Mouse (Mus musculus): ENCODE results near the gene Exph5. TPM values are rescaled to one million over a fixed set of nuclear protein-coding genes. Genes with fewer than 3 reads are reported as not detected.

Exph5 gene
- polyA plus RNA-seq, 1 experiment from 2014 or later: 0.31 TPM

GRCm38 (mm10) chr9:53272207-53272606, 29.3 kb upstream of the Exph5 start:
- H3K27ac ChIP-seq (ENCODE audit: poor library complexity, severe bottlenecking): no peak overlapping the region
- no peaks in the 10 kb centered on the region for H3K36me3 ChIP-seq
- WGBS: 60% methylated on average over 5 of the region's 5 CpGs
- H3K4me1 ChIP-seq (replicated peaks): peaks cover 6% of the 10 kb centered on the region; the same call in 1 of the 2 replicates
- H3K4me2 ChIP-seq: no peak overlapping the region
- H3K9ac ChIP-seq: no peak overlapping the region
- H3K9me3 ChIP-seq (replicated peaks): no peaks in the 10 kb centered on the region
- ATAC-seq (ENCODE audit: insufficient number of reproducible peaks, low FRiP score): no peak
- no peaks in the 10 kb centered on the region for H3K27me3 ChIP-seq (replicated peaks)
- no peak overlapping the region for H3K4me3 ChIP-seq

GRCm38 (mm10) chr9:53272714-53273113, 28.8 kb upstream of the Exph5 start:
- no peak for ATAC-seq (ENCODE audit: insufficient number of reproducible peaks, low FRiP score)
- no peak overlapping the region for H3K9ac ChIP-seq
- peaks cover 6% of the 10 kb centered on the region; the same call in 1 of the 2 replicates for H3K4me1 ChIP-seq (replicated peaks)
- no peak overlapping the region for H3K4me2 ChIP-seq
- no peaks in the 10 kb centered on the region for H3K27me3 ChIP-seq (replicated peaks)
- no peaks in the 10 kb centered on the region for H3K36me3 ChIP-seq
- 83% methylated on average over 4 of the region's 4 CpGs for WGBS
- no peak overlapping the region for H3K27ac ChIP-seq (ENCODE audit: poor library complexity, severe bottlenecking)
- no peak overlapping the region for H3K4me3 ChIP-seq
- H3K9me3 ChIP-seq (replicated peaks): no peaks in the 10 kb centered on the region

GRCm38 (mm10) chr9:53276381-53276780, 25.1 kb upstream of the Exph5 start:
- no peak for ATAC-seq (ENCODE audit: insufficient number of reproducible peaks, low FRiP score)
- Histone ChIP-seq H3K9me3 (replicated peaks) (no peaks in the 10 kb centered on the region), H3K4me2 (no peak overlapping the region), H3K4me1 (replicated peaks) (no peaks in the 10 kb centered on the region), H3K36me3 (no peaks in the 10 kb centered on the region), H3K27me3 (replicated peaks) (no peaks in the 10 kb centered on the region), H3K9ac (no peak overlapping the region), H3K4me3 (no peak overlapping the region), H3K27ac (ENCODE audit: poor library complexity, severe bottlenecking) (no peak overlapping the region)
- WGBS: 77% methylated on average over 1 of the region's 1 CpGs

GRCm38 (mm10) chr9:53278997-53279396, 22.5 kb upstream of the Exph5 start:
- H3K9me3 ChIP-seq (replicated peaks): no peaks in the 10 kb centered on the region
- H3K4me2 ChIP-seq: no peak overlapping the region
- H3K4me3 ChIP-seq: no peak overlapping the region
- no peaks in the 10 kb centered on the region for H3K4me1 ChIP-seq (replicated peaks)
- H3K36me3 ChIP-seq: no peaks in the 10 kb centered on the region
- no peak overlapping the region for H3K9ac ChIP-seq
- no peak overlapping the region for H3K27ac ChIP-seq (ENCODE audit: poor library complexity, severe bottlenecking)
- H3K27me3 ChIP-seq (replicated peaks): no peaks in the 10 kb centered on the region
- ATAC-seq (ENCODE audit: insufficient number of reproducible peaks, low FRiP score): no peak
- 90% methylated on average over 2 of the region's 2 CpGs for WGBS

- H3K36me3 ChIP-seq: no peaks in the 10 kb centered on the region
- H3K9me3 ChIP-seq (replicated peaks): no peaks in the 10 kb centered on the region
- WGBS: 74% methylated on average over 6 of the region's 6 CpGs
- H3K27ac ChIP-seq (ENCODE audit: poor library complexity, severe bottlenecking): no peak overlapping the region
- H3K9ac ChIP-seq: no peak overlapping the region
- H3K27me3 ChIP-seq (replicated peaks): no peaks in the 10 kb centered on the region
- H3K4me2 ChIP-seq: no peak overlapping the region
- no peak overlapping the region for H3K4me3 ChIP-seq
- no peak for ATAC-seq (ENCODE audit: insufficient number of reproducible peaks, low FRiP score)
- no peaks in the 10 kb centered on the region for H3K4me1 ChIP-seq (replicated peaks)
These were observed 14.7 kb upstream of the Exph5 start for GRCm38 (mm10) chr9:53286793-53287192.

- H3K9me3 ChIP-seq (replicated peaks): no peaks in the 10 kb centered on the region
- no peak overlapping the region for H3K4me3 ChIP-seq
- H3K27ac ChIP-seq (ENCODE audit: poor library complexity, severe bottlenecking): no peak overlapping the region
- no peaks in the 10 kb centered on the region for H3K36me3 ChIP-seq
- H3K4me2 ChIP-seq: no peak overlapping the region
- H3K27me3 ChIP-seq (replicated peaks): no peaks in the 10 kb centered on the region
- H3K9ac ChIP-seq: no peak overlapping the region
- whole genome bisulfite sequencing: 73% methylated on average over 3 of the region's 3 CpGs
- no peaks in the 10 kb centered on the region for H3K4me1 ChIP-seq (replicated peaks)
- ATAC-seq (ENCODE audit: insufficient number of reproducible peaks, low FRiP score): no peak
These were observed 11.5 kb upstream of the Exph5 start for GRCm38 (mm10) chr9:53290006-53290405.

- H3K27ac ChIP-seq (ENCODE audit: poor library complexity, severe bottlenecking): no peak overlapping the region
- no peak overlapping the region for H3K4me3 ChIP-seq
- no peaks in the 10 kb centered on the region for H3K36me3 ChIP-seq
- H3K9ac ChIP-seq: no peak overlapping the region
- no peak overlapping the region for H3K4me2 ChIP-seq
- ATAC-seq (ENCODE audit: insufficient number of reproducible peaks, low FRiP score): no peak
- no peaks in the 10 kb centered on the region for H3K4me1 ChIP-seq (replicated peaks)
- H3K9me3 ChIP-seq (replicated peaks): no peaks in the 10 kb centered on the region
- H3K27me3 ChIP-seq (replicated peaks): no peaks in the 10 kb centered on the region
These were observed 8.6 kb upstream of the Exph5 start for GRCm38 (mm10) chr9:53292833-53293232.

GRCm38 (mm10) chr9:53301801-53302311, 386 bp downstream of the Exph5 start:
- 5% methylated on average over 19 of the region's 19 CpGs for WGBS

GRCm38 (mm10) chr9:53302415-53302814, 945 bp downstream of the Exph5 start:
- Histone ChIP-seq H3K27me3 (replicated peaks) (peaks cover 18% of the 10 kb centered on the region), H3K36me3 (no peaks in the 10 kb centered on the region), H3K9me3 (replicated peaks) (no peaks in the 10 kb centered on the region), H3K4me3 (no peak overlapping the region), H3K4me2 (peak overlapping the region; percentile 78; the same call in 1 of the 2 replicates), H3K4me1 (replicated peaks) (peaks cover 6% of the 10 kb centered on the region; the same call in 1 of the 2 replicates), H3K27ac (ENCODE audit: poor library complexity, severe bottlenecking) (no peak overlapping the region), H3K9ac (no peak overlapping the region)
- 61% methylated on average over 5 of the region's 5 CpGs for WGBS
- ATAC-seq (ENCODE audit: insufficient number of reproducible peaks, low FRiP score): no peak

More at GRCm38 (mm10) chr9:53301801-53302311, 386 bp downstream of the Exph5 start:
- H3K36me3 ChIP-seq: no peaks in the 10 kb centered on the region
- H3K9ac ChIP-seq: peak overlapping the region; percentile 41
- no peak overlapping the region for H3K27ac ChIP-seq (ENCODE audit: poor library complexity, severe bottlenecking)
- peak overlapping the region; percentile 78 for H3K4me2 ChIP-seq
- 0 out of 2 replicates have a peak, but pooled peaks have one; percentile 45 for ATAC-seq (ENCODE audit: insufficient number of reproducible peaks, low FRiP score)
- H3K27me3 ChIP-seq (replicated peaks): peaks cover 18% of the 10 kb centered on the region
- no peaks in the 10 kb centered on the region for H3K9me3 ChIP-seq (replicated peaks)
- peak overlapping the region; percentile 44 for H3K4me3 ChIP-seq
- H3K4me1 ChIP-seq (replicated peaks): peaks cover 6% of the 10 kb centered on the region; the same call in 1 of the 2 replicates

- no peak for ATAC-seq (ENCODE audit: insufficient number of reproducible peaks, low FRiP score)
- Histone ChIP-seq H3K9ac (no peak overlapping the region), H3K36me3 (no peaks in the 10 kb centered on the region), H3K9me3 (replicated peaks) (no peaks in the 10 kb centered on the region), H3K4me3 (no peak overlapping the region), H3K4me2 (no peak overlapping the region), H3K27me3 (replicated peaks) (peaks cover 5% of the 10 kb centered on the region), H3K27ac (ENCODE audit: poor library complexity, severe bottlenecking) (no peak overlapping the region), H3K4me1 (replicated peaks) (no peaks in the 10 kb centered on the region)
- WGBS: 67% methylated on average over 7 of the region's 7 CpGs
These were observed 6.4 kb downstream of the Exph5 start for GRCm38 (mm10) chr9:53307904-53308303.

GRCm38 (mm10) chr9:53312981-53313380, 11.5 kb downstream of the Exph5 start:
- no peak for ATAC-seq (ENCODE audit: insufficient number of reproducible peaks, low FRiP score)
- H3K27me3 ChIP-seq (replicated peaks): no peaks in the 10 kb centered on the region

More at GRCm38 (mm10) chr9:53312981-53313380, 11.5 kb downstream of the Exph5 start:
- Histone ChIP-seq H3K36me3 (no peaks in the 10 kb centered on the region), H3K9ac (no peak overlapping the region), H3K4me3 (no peak overlapping the region), H3K4me2 (no peak overlapping the region), H3K4me1 (replicated peaks) (no peaks in the 10 kb centered on the region), H3K27ac (ENCODE audit: poor library complexity, severe bottlenecking) (no peak overlapping the region), H3K9me3 (replicated peaks) (no peaks in the 10 kb centered on the region)
- WGBS: 85% methylated on average over 1 of the region's 1 CpGs

Measured in heart, embryonic 12.5 days (tissue).